Mouse (Mus musculus): ENCODE data around the gene Ptpro. TPM values are rescaled to one million over a fixed set of nuclear protein-coding genes. Genes with fewer than 3 reads are reported as not detected.

Gene Ptpro
- polyA plus RNA-seq, 1 experiment from 2014 or later: 63.5 TPM

GRCm38 (mm10) chr6:137503009-137503408 is 250.9 kb downstream of the Ptpro start:
- no peaks in the 10 kb centered on the region for H3K36me3 ChIP-seq (ENCODE audit: control insufficient read depth, insufficient read depth)
- no peak overlapping the region for H3K4me2 ChIP-seq (ENCODE audit: low read length)
- WGBS: 91% methylated on average over 7 of the region's 7 CpGs
- no peaks in the 10 kb centered on the region for H3K4me1 ChIP-seq (replicated peaks; ENCODE audit: control insufficient read depth, insufficient read depth, low read length)
- H3K9me3 ChIP-seq (ENCODE audit: control insufficient read depth, low read length): no peaks in the 10 kb centered on the region
- ATAC-seq: no peak
- H3K9ac ChIP-seq (replicated peaks; ENCODE audit: low read depth, low read length): no peak overlapping the region
- H3K27me3 ChIP-seq (replicated peaks; ENCODE audit: control insufficient read depth, insufficient read depth, low read length): no peaks in the 10 kb centered on the region
- H3K4me3 ChIP-seq (replicated peaks; ENCODE audit: low read length): no peak overlapping the region
- H3K27ac ChIP-seq (ENCODE audit: low read length): no peak overlapping the region

GRCm38 (mm10) chr6:137503462-137503861 is 251.3 kb downstream of the Ptpro start:
- Histone ChIP-seq H3K4me3 (replicated peaks; ENCODE audit: low read length) (no peak overlapping the region), H3K27ac (ENCODE audit: low read length) (no peak overlapping the region), H3K9ac (replicated peaks; ENCODE audit: low read depth, low read length) (no peak overlapping the region), H3K9me3 (ENCODE audit: control insufficient read depth, low read length) (no peaks in the 10 kb centered on the region), H3K4me2 (ENCODE audit: low read length) (no peak overlapping the region), H3K36me3 (ENCODE audit: control insufficient read depth, insufficient read depth) (no peaks in the 10 kb centered on the region), H3K27me3 (replicated peaks; ENCODE audit: control insufficient read depth, insufficient read depth, low read length) (no peaks in the 10 kb centered on the region), H3K4me1 (replicated peaks; ENCODE audit: control insufficient read depth, insufficient read depth, low read length) (no peaks in the 10 kb centered on the region)
- no peak for ATAC-seq
- 88% methylated on average over 8 of the region's 8 CpGs for WGBS

- no peaks in the 10 kb centered on the region for H3K36me3 ChIP-seq (ENCODE audit: control insufficient read depth, insufficient read depth)
- H3K27me3 ChIP-seq (replicated peaks; ENCODE audit: control insufficient read depth, insufficient read depth, low read length): no peaks in the 10 kb centered on the region
- no peak overlapping the region for H3K4me3 ChIP-seq (replicated peaks; ENCODE audit: low read length)
- WGBS: 61% methylated on average over 1 of the region's 1 CpGs
- no peaks in the 10 kb centered on the region for H3K4me1 ChIP-seq (replicated peaks; ENCODE audit: control insufficient read depth, insufficient read depth, low read length)
- no peaks in the 10 kb centered on the region for H3K9me3 ChIP-seq (ENCODE audit: control insufficient read depth, low read length)
- ATAC-seq: no peak
- no peak overlapping the region for H3K9ac ChIP-seq (replicated peaks; ENCODE audit: low read depth, low read length)
- H3K27ac ChIP-seq (ENCODE audit: low read length): no peak overlapping the region
- no peak overlapping the region for H3K4me2 ChIP-seq (ENCODE audit: low read length)
Observed at GRCm38 (mm10) chr6:137504052-137504451, 251.9 kb downstream of the Ptpro start.

GRCm38 (mm10) chr6:137505555-137506227 is 253.6 kb downstream of the Ptpro start:
- ATAC-seq: no peak
- Histone ChIP-seq H3K4me3 (replicated peaks; ENCODE audit: low read length) (no peak overlapping the region), H3K27ac (ENCODE audit: low read length) (no peak overlapping the region), H3K9me3 (ENCODE audit: control insufficient read depth, low read length) (no peaks in the 10 kb centered on the region), H3K4me1 (replicated peaks; ENCODE audit: control insufficient read depth, insufficient read depth, low read length) (no peaks in the 10 kb centered on the region), H3K36me3 (ENCODE audit: control insufficient read depth, insufficient read depth) (no peaks in the 10 kb centered on the region), H3K4me2 (ENCODE audit: low read length) (no peak overlapping the region), H3K27me3 (replicated peaks; ENCODE audit: control insufficient read depth, insufficient read depth, low read length) (no peaks in the 10 kb centered on the region), H3K9ac (replicated peaks; ENCODE audit: low read depth, low read length) (no peak overlapping the region)
- WGBS: 89% methylated on average over 3 of the region's 3 CpGs

- Histone ChIP-seq H3K4me1 (replicated peaks; ENCODE audit: control insufficient read depth, insufficient read depth, low read length) (no peaks in the 10 kb centered on the region), H3K9ac (replicated peaks; ENCODE audit: low read depth, low read length) (no peak overlapping the region), H3K4me3 (replicated peaks; ENCODE audit: low read length) (no peak overlapping the region), H3K9me3 (ENCODE audit: control insufficient read depth, low read length) (no peaks in the 10 kb centered on the region), H3K4me2 (ENCODE audit: low read length) (no peak overlapping the region), H3K36me3 (ENCODE audit: control insufficient read depth, insufficient read depth) (no peaks in the 10 kb centered on the region), H3K27ac (ENCODE audit: low read length) (no peak overlapping the region), H3K27me3 (replicated peaks; ENCODE audit: control insufficient read depth, insufficient read depth, low read length) (no peaks in the 10 kb centered on the region)
- ATAC-seq: no peak
- WGBS: 91% methylated on average over 7 of the region's 7 CpGs
Observed at GRCm38 (mm10) chr6:137506563-137506962, 254.4 kb downstream of the Ptpro start.

- WGBS: 94% methylated on average over 19 of the region's 19 CpGs
- no peak overlapping the region for H3K4me2 ChIP-seq (ENCODE audit: low read length)
Observed at GRCm38 (mm10) chr6:137508936-137509335, 256.8 kb downstream of the Ptpro start.

GRCm38 (mm10) chr6:137509341-137510045 is 257.4 kb downstream of the Ptpro start:
- no peak for ATAC-seq
- H3K4me1 ChIP-seq (replicated peaks; ENCODE audit: control insufficient read depth, insufficient read depth, low read length): no peaks in the 10 kb centered on the region
- H3K36me3 ChIP-seq (ENCODE audit: control insufficient read depth, insufficient read depth): no peaks in the 10 kb centered on the region
- no peaks in the 10 kb centered on the region for H3K9me3 ChIP-seq (ENCODE audit: control insufficient read depth, low read length)
- no peak overlapping the region for H3K4me2 ChIP-seq (ENCODE audit: low read length)
- WGBS: 84% methylated on average over 14 of the region's 14 CpGs
- no peak overlapping the region for H3K9ac ChIP-seq (replicated peaks; ENCODE audit: low read depth, low read length)
- H3K27me3 ChIP-seq (replicated peaks; ENCODE audit: control insufficient read depth, insufficient read depth, low read length): no peaks in the 10 kb centered on the region
- H3K4me3 ChIP-seq (replicated peaks; ENCODE audit: low read length): no peak overlapping the region
- H3K27ac ChIP-seq (ENCODE audit: low read length): no peak overlapping the region

More at GRCm38 (mm10) chr6:137508936-137509335, 256.8 kb downstream of the Ptpro start:
- no peak for ATAC-seq
- Histone ChIP-seq H3K9ac (replicated peaks; ENCODE audit: low read depth, low read length) (no peak overlapping the region), H3K36me3 (ENCODE audit: control insufficient read depth, insufficient read depth) (no peaks in the 10 kb centered on the region), H3K27me3 (replicated peaks; ENCODE audit: control insufficient read depth, insufficient read depth, low read length) (no peaks in the 10 kb centered on the region), H3K9me3 (ENCODE audit: control insufficient read depth, low read length) (no peaks in the 10 kb centered on the region), H3K4me1 (replicated peaks; ENCODE audit: control insufficient read depth, insufficient read depth, low read length) (no peaks in the 10 kb centered on the region), H3K4me3 (replicated peaks; ENCODE audit: low read length) (no peak overlapping the region), H3K27ac (ENCODE audit: low read length) (no peak overlapping the region)

- Histone ChIP-seq H3K4me1 (replicated peaks; ENCODE audit: control insufficient read depth, insufficient read depth, low read length) (no peaks in the 10 kb centered on the region), H3K27me3 (replicated peaks; ENCODE audit: control insufficient read depth, insufficient read depth, low read length) (no peaks in the 10 kb centered on the region), H3K4me3 (replicated peaks; ENCODE audit: low read length) (no peak overlapping the region), H3K36me3 (ENCODE audit: control insufficient read depth, insufficient read depth) (no peaks in the 10 kb centered on the region), H3K27ac (ENCODE audit: low read length) (no peak overlapping the region), H3K9me3 (ENCODE audit: control insufficient read depth, low read length) (no peaks in the 10 kb centered on the region), H3K4me2 (ENCODE audit: low read length) (no peak overlapping the region), H3K9ac (replicated peaks; ENCODE audit: low read depth, low read length) (no peak overlapping the region)
- whole genome bisulfite sequencing: 85% methylated on average over 5 of the region's 5 CpGs
- no peak for ATAC-seq
Observed at GRCm38 (mm10) chr6:137512753-137513152, 260.6 kb downstream of the Ptpro start.
